Mouse (Mus musculus) frontal cortex, adult 2 months (tissue): Measurements from ENCODE around the gene Ugt1a6b. TPM values are rescaled to one million over a fixed set of nuclear protein-coding genes. Genes with fewer than 3 reads are reported as not detected.
A peak's percentile ranks its signal among the peaks of the same experiment; 100 is the strongest.
"Not testable (repeated sequence)": the region's sequence is repeated elsewhere in the genome, so short reads cannot be mapped to it uniquely, and the experiment has no call there.

Experiments used
- DNase-seq, 2 experiments: peaks; one replicate each; pipeline ENCODE4 v3.0.0; 2022; ENCODE audit warnings: low spot score in 1 of 2; ENCODE audit errors: extremely low spot score in 1 of 2
- polyA plus RNA-seq: library from polyadenylated mRNA; depleted of rRNA; stranded (reverse); fragments of >200 nt; gene quantifications from 2 replicates; pipeline ENCODE4 v1.2.3, GENCODE M21; 2012

Gene Ugt1a6b
- polyA plus RNA-seq, 1 experiment, result 0.08 TPM

DNA sequence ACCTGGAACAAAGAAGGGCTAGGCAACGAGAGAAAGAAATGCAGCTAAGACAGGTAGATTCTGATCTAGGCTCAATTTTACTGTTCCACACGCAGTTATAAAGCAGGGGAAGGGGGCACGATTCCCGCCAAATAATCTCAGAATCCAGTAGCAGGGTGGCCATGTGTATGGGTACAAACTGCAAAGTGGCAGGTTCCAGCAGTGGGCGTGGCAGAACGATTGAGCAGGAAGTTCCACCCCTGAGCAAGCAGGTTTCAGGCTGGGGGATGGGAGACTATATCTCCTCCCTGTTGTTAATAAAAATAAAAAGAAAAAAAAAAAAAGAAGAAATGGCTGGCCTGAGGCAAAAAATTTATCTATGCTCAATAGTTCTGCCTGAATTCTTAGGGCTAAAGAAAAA lies 9.7 kb downstream of the Ugt1a6b start:
- DNase-seq, result not testable (repeated sequence)

DNA sequence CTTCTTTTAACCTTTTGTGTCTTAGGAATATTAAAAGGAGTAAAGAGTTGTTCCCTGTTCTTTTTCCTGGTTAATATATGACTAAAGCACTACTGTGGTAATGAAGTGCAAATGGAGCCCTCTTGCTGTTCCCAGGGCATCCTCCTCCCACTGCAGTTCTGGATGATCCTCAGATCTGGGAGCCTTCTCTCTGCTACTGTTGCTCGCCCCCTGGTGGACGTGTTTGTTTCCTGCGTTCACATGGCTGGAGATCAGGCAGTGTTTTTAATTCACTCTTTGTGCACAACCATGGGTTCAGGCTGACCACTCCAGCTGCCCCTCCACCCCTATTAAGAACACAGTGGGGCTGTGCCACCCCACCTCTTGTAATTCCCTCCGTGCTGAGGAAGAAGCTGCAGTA lies 17.5 kb downstream of the Ugt1a6b start:
- not testable (repeated sequence) for DNase-seq

DNA sequence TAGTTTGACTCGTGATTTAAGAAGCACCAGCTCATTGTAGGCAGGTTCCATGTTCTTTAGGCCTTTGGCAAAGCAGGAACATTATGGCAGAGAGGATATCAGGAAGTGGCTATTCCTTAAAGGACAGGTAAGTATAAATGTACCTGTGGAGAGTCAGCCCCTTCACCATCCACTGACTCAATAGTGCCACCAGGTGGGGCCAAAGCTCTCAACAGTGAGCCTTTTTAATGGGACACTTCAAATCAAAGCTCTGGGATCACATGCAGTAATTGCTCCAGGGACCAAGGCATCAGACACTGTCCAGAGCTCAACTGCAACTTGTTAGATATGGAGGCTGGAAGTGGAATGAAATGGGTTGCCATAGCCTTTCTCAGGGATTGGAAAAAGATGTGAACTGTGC lies 18.5 kb downstream of the Ugt1a6b start:
- not testable (repeated sequence) for DNase-seq

DNA sequence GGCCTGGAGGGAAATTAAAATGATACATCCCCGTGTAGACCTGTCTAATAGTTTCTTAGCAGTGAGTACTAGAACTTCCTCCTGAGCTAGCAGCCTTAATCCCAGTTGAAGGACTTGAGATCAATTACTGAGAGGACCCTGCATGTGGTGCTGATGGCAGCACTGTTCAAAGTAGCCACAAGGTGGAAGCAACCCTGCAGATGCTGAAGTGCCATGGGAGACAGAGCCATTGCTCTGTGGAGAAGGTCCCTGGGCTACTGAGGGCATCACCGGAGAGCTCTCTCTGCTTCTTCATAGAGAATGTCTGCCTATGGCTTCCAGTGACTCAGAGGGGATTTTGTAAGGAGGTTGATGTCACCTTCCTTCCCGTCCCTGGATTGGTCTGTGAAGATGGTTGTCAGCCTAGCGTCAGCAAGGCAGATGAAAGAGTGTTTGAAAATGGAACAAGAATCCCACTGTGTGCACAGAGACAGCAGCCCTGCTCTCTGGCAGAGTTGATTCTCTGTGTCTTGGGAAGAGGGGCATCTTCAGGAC lies 22.8 kb downstream of the Ugt1a6b start:
- not testable (repeated sequence) for DNase-seq

DNA sequence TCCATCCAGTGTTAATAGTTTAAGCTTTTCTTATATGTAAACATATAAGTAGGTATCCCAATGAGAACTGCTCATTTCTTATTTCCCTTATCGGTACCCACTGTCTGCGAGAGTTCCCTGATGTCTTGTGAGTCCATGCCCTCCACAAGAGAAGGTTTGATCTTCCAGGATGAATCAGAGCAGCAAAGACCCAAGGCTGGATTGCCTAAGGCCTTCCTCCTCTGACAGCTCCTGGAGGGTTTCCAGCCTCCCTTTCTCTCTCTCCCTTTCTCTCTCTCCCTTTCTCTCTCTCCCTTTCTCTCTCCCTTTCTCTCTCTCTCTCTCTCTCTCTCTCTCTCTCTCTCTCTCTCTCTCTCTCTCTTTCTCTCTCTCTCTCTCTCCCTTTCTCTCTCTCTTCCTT lies 26.0 kb downstream of the Ugt1a6b start:
- not testable (repeated sequence) for DNase-seq

DNA sequence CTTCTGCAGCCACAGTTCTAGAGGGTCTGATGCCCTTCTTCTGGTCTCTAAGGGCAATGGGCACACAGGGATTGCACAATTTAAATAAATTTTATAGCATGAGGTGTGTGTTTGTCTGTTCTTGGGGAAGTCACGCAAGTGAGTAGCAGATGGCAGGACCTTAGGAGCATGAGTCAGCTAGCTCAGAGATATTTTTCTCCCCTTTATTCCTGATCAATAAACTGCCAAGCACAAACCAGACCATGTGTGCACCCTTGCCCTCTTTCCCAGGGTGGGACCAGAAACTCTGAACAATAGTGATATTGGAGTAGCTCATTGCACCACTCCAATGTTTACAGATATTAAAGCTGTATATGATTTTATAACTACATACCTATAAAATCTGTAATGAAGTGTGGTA lies 27.2 kb downstream of the Ugt1a6b start:
- not testable (repeated sequence) for DNase-seq

DNA sequence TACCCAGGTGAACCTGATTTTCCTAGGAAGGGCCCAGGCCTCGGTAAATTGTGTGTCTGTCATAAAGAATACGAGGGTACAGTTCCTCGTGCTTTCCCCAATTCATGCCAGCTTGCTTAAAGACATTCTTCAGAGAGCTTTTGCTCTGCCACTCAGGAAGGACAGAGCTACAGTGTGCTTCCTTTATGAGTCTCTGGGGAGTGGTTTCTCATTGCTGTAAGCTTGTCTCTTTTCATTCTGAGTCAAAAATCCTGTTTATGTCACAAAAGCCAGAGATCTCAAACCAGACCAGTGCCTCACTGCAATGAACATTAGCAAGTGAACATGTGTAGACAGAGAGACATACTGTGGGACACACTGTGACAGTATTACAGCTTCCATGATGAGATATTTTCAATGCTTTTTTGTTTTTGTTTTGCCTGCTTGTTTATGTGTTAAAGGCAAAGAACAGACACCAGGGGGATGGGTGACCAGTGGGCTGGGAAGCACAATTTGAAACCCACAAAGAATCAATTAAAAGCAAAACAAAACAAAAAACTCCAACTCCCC lies 30.9 kb downstream of the Ugt1a6b start:
- DNase-seq, result no peak

DNA sequence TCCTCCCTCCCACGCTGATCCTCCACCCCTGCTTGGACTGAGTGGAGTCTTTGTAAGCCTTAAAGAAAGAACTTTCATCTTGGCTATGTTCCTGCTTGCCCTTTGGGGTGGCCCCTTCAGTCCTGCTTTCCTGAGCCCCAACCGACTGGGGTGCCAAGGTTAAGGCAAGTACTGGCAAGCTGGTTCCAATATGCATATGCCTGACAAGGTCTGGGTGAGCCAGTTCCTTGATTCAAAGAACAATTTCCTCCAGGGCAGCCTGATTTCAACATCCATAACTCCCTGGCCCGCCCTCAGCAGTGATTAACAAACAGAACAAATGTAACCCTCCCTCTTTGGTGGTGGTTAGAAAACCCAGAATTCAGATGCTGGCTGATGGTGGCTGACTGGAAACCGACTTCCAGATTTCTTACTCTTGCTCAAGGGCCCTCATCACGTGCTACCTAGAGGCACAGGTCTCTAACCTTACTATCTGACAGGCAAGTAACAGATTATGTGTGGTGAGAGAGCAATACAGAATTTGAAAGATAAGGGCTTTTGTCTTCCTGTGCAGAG lies 31.5 kb downstream of the Ugt1a6b start, which contains the start of gene Ugt1a6a:
Gene Ugt1a6a, plus strand, starts transcription at position 353 of the 555 bp plus-strand sequence.
- peak in 1 of 2 experiments; percentile 1 for DNase-seq

DNA sequence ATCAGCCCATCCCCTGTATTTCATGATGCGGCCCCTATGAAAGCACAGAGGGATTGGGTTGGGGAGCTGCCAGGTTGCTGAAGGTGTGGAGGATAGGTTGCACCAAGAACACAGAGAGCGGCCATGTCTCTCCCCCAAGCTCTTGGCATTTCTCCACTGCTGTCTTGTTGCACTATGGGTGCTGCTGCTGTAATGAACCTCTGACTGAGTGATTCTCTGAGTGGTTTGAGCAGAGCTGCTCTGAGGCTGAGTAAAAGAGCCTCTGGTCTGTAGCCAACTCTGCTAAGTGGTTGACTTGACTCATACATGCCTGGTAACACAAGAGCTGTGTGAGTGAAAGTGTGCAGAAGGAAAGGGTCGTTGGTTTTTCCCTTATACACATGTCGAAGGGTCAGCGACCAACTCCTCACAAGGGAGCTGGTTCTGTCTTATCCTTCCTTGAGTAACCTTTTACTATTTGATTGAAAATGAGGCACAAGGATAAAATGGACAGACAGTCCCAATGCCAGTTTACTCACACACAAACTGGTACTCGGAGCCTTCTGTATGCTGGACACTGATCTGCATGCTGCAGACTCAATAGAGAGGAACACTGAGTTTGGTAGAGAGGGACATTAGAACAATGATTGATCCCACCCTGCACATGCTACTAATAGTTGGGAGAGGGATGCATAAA lies 32.3 kb downstream of the Ugt1a6b start:
- DNase-seq, result not testable (repeated sequence)

DNA sequence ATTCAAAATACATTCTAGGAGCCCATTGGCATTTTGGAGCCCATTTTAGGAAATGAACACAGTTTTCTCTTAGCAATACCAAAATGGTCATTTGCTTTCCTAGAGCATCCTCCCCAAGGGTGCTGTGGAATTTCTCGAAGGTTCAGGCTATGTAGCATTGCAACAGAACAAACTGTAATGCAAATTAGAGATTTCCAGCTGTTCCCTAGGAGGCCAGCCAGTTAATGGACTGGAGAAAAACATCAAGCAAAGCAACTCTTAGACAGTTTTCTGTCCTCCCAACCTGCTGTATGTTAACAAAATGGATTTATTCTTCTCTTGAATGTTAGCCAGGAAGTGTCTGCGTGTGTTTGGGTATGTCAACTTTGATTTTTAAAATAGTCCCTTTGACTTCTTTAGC lies 33.6 kb downstream of the Ugt1a6b start:
- no peak for DNase-seq

DNA sequence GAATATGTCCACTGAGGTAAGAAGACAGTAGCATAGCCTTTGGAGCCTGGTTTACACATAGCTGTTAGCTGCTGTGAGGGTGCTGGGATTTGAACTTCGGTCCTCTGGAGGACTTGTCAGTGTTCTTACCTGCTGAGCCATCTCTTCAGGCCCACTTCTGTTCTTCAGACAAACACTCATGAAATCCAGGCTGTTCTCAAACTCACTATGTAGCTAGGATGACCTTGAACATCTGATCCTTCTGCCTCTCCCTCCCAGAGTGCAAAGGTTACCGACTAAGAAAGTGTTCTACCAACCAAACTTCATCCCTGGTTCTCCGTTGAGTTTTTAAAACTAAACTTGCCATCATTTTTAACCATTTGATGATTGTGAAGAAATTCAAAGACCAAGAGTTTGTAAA lies 34.2 kb downstream of the Ugt1a6b start:
- no peak for DNase-seq

DNA sequence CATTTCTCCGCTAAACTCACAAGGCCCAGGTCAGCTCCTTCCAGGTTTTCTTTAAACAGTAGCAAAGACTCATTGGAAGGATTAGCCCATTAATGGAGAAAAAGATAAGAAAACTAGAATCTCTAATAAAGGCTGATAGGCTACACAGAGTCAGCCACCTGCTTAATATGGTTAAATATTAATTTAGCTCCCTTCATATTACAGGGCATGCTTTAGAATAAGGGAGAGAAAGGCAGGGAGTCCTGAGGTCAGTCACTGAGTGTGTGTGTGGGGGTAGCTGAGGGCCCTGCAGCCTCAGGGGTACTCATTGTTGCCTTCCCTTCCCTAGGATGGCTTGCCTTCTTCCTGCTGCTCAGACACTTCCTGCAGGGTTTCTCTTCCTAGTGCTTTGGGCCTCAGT lies 35.1 kb downstream of the Ugt1a6b start:
- DNase-seq, result no peak

DNA sequence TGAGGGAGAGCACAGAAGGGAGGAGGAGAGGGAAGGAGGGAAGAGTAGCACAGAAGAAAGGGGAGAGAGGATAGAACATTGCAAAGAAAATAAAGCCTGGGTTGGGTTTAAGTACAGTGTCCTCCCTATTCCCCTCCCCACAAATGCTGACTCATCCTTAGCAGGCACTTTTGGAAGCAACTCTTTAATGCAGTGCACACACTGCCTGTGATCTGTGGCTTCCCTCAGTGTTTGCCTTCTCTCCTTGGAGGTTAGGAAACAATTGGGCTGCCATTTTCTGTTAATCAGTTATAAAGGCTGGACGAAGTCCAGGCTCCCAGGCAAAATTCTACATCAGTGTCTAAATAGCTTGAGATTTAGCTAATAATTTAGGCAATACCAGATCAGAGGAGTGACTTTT lies 37.4 kb downstream of the Ugt1a6b start:
- not testable (repeated sequence) for DNase-seq

DNA sequence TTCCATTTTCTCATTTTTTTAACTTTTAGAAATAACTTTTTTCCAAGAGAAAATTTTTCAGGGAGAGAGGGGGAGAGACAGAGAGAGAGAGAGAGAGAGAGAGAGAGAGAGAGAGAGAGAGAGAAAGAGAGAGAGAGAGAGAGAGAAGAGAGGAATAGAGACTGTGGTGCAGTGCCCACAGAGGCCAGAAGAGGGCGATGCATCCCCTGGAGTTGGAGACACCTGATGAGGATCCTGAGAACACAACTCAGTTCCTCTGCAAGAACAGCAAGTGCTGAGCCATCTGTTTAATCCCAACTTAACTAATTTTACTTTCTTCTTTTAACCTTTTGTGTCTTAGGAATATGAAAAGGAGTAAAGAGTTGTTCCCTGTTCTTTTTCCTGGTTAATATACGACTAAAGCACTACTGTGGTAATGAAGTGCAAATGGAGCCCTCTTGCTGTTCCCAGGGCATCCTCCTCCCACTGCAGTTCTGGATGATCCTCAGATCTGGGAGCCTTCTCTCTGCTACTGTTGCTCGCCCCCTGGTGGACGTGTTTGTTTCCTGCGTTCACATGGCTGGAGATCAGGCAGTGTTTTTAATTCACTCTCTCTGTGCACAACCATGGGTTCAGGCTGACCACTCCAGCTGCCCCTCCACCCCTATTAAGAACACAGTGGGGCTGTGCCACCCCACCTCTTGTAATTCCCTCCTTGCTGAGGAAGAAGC lies 41.1 kb downstream of the Ugt1a6b start:
- peak; percentile 1 to 62 for DNase-seq

DNA sequence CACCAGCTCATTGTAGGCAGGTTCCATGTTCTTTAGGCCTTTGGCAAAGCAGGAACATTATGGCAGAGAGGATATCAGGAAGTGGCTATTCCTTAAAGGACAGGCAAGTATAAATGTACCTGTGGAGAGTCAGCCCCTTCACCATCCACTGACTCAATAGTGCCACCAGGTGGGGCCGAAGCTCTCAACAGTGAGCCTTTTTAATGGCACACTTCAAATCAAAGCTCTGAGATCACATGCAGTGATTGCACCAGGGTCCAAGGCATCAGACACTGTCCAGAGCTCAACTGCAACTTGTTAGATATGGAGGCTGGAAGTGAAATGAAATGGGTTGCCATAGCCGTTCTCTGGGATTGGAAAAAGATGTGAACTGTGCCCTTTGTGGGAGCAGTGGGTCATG lies 42.2 kb downstream of the Ugt1a6b start:
- DNase-seq, result peak in 1 of 2 experiments; percentile 3

DNA sequence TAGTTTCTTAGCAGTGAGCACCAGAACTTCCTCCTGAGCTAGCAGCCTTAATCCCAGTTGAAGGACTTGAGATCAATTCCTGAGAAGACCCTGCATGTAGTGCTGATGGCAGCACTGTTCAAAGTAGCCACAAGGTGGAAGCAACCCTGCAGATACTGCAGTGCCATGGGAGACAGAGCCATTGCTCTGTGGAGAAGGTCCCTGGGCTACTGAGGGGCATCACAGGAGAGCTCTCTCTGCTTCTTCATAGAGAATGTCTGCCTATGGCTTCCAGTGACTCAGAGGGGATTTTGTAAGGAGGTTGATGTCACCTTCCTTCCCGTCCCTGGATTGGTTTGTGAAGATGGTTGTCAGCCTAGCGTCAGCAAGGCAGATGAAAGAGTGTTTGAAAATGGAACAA lies 47.1 kb downstream of the Ugt1a6b start:
- DNase-seq, result not testable (repeated sequence)

DNA sequence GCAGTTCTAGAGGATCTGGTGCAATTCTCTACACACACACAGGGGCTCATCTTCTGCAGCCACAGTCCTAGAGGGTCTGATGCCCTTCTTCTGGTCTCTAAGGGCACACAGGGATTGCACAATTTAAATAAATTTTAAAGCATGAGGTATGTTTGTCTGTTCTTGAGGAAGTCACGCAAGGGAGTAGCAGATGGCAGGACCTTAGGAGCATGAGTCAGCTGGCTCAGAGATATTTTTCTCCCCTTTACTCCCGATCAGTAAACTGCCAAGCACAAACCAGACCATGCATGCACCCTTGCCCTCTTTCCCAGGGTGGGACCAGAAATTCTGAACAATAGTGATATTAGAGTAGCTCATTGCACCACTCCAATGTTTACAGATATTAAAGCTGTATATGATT lies 55.4 kb downstream of the Ugt1a6b start:
- DNase-seq, result no peak

DNA sequence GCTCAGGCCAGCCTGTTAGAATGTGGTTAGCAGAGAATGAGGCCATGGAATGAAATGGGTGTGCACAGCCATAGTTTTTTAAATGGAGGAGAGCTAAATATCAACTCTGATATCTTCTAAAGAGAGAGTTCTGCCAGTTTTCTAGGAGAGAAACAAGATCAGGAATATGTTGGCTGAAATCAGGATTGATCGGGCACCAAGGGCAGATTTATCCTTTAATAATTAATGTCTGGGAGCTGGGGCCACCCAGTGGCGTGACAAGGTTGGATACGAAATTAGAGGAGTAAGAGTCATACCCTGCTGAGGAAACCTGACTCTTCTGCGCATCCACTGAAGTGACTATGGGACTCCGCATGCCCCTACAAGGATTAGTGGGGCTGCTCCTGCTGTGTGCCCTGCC lies 62.7 kb downstream of the Ugt1a6b start, which contains the start of gene Ugt1a5:
Gene Ugt1a5, plus strand, starts transcription at position 302 of the 400 bp plus-strand sequence.
- no peak for DNase-seq

DNA sequence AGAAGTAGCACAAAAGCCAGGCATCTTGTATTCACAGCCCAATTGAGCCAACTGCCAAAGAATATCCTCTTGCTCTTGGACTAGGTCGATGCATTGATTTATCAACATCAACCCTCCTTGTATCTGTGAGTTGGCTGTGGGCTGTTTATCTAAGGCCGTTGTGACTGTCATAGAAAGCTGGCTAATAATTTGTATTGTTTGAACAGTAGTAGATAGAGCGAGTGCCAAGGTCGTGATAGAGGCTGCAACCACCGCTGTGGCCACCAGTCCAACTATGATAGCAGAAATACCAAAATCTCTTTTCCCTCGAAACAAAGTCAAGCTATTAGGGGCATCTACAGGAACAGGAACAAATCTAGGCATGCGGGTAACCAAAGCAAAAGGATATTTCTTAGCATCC lies 69.1 kb downstream of the Ugt1a6b start:
- not testable (repeated sequence) for DNase-seq

DNA sequence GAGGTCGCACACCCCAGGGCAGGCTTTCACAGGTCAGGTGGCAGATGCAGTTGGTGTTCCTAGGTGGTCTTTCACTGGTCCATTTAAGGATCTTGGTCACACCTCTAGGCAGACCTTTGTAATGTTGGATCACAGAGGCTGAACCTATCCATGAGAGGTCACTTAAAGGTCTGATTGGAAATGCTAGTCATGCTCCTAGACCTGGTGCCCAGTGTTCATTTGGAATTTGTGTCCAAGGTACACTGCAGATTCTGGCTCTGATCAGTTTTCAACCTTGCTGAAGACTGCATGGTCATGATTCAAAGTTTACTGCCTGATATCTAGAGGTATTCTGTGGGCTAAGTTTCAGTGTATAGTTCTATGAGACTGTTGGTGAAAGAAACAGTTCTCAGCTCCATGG lies 76.6 kb downstream of the Ugt1a6b start:
- DNase-seq, result no peak

DNA sequence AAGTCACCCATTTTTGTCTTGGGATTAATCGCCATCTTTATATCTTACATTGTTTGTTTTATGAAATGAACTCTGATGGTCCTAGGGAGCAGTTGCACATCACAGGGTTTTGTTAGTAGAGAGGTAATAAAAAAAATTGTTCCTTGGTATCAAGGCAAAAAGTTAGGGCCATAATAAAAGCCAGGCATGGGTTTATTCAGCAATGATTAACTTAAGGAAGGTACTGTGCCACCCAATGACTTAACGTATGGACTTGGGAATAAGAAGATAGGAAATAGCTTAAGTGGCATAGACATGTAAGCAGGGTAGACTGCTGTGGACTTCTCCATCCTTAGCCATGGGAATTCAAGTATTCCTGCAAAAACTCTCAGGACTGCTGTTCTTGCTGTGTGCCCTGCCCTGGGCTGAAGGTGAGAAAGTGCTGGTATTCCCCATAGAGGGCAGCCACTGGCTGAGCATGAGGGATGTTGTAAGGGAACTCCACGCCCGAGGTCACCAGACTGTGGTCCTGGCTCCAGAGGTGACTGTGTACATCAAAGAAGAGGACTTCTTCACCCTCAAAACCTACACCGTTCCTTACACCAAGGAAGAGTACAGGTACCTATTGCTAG lies 83.4 kb downstream of the Ugt1a6b start:
- DNase-seq, result no peak
